ENCODE assay signal across 22 mouse cellular contexts in genomic region chr2:29042124-29042523, GRCm38 (mm10). TPM values are rescaled to one million over a fixed set of nuclear protein-coding genes. Genes with fewer than 3 reads are reported as not detected.
DNase-seq lines count a peak whose midpoint lies in the region; ATAC-seq and TF ChIP-seq lines count a peak whose summit lies in the region.
"Had no signal": no experiment of that assay in that cellular context is flagged by ENCODE, and none has a peak within 500 bp of the region (broad histone marks: within the 10 kb centered on the region; RNA-seq: fewer than 3 reads in every experiment).

No protein-coding gene starts in this region.

- H3K27ac ChIP-seq in hindbrain, embryonic 14.5 days: 0 out of 2 replicates have a peak overlapping the region, but pooled peaks have one; percentile 23
- no peak overlapping the region for H3K27ac ChIP-seq in hindbrain, embryonic 11.5 days (ENCODE audit: low read depth, low read length)
- no peak overlapping the region for H3K27ac ChIP-seq in lung, postnatal 0 days (ENCODE audit: low read length)
- H3K27ac ChIP-seq in hindbrain, postnatal 0 days: no peak overlapping the region
- H3K27ac ChIP-seq: heart, embryonic 15.5 days; kidney, embryonic 15.5 days; limb, embryonic 15.5 days; stomach, embryonic 15.5 days had no signal

- H3K4me3 ChIP-seq in hindbrain, embryonic 14.5 days (replicated peaks; ENCODE audit: low read length): no peak overlapping the region
- no peak overlapping the region for H3K4me3 ChIP-seq in hindbrain, embryonic 11.5 days (ENCODE audit: low read depth, low read length)
- no peak overlapping the region for H3K4me3 ChIP-seq in lung, postnatal 0 days (ENCODE audit: low read depth, low read length)
- H3K4me3 ChIP-seq in lung, adult 2 months (replicated peaks; ENCODE audit: extremely low read depth, low read depth, low read length): no peak overlapping the region
- H3K4me3 ChIP-seq in E14TG2a.4 (replicated peaks; ENCODE audit: low read length): no peak overlapping the region
- H3K4me3 ChIP-seq in hindbrain, postnatal 0 days (ENCODE audit: low read length): no peak overlapping the region
- H3K4me3 ChIP-seq: heart, embryonic 15.5 days; kidney, embryonic 15.5 days; limb, embryonic 15.5 days; stomach, embryonic 15.5 days had no signal

- no peak for TF ChIP-seq EP300 in lung, postnatal 0 days (IDR thresholded peaks at IDR 0.05)

- H3K36me3 ChIP-seq in hindbrain, embryonic 14.5 days (replicated peaks; ENCODE audit: control insufficient read depth, insufficient read depth): no peaks in the 10 kb centered on the region
- H3K36me3 ChIP-seq in hindbrain, embryonic 11.5 days (ENCODE audit: control insufficient read depth, insufficient read depth, low read length): no peaks in the 10 kb centered on the region
- no peaks in the 10 kb centered on the region for H3K36me3 ChIP-seq in lung, postnatal 0 days (ENCODE audit: insufficient read depth, low read length)
- no peaks in the 10 kb centered on the region for H3K36me3 ChIP-seq in E14TG2a.4 (ENCODE audit: insufficient read depth, low read length)
- H3K36me3 ChIP-seq in hindbrain, postnatal 0 days (ENCODE audit: insufficient read depth, low read length): no peaks in the 10 kb centered on the region
- H3K36me3 ChIP-seq: heart, embryonic 15.5 days; kidney, embryonic 15.5 days; limb, embryonic 15.5 days; stomach, embryonic 15.5 days had no signal

- peaks cover 20% of the 10 kb centered on the region for H3K27me3 ChIP-seq in hindbrain, embryonic 14.5 days (ENCODE audit: control insufficient read depth, insufficient read depth, low read length)
- H3K27me3 ChIP-seq in hindbrain, embryonic 11.5 days (ENCODE audit: control insufficient read depth, insufficient read depth, low read length): peaks cover 31% of the 10 kb centered on the region
- H3K27me3 ChIP-seq in lung, postnatal 0 days (replicated peaks; ENCODE audit: insufficient read depth, low read length): 0 out of 2 replicates have a peak, but pooled peaks cover 5% of the 10 kb centered on the region
- H3K27me3 ChIP-seq in E14TG2a.4 (ENCODE audit: insufficient read depth, low read length): no peaks in the 10 kb centered on the region
- H3K27me3 ChIP-seq in hindbrain, postnatal 0 days (ENCODE audit: insufficient read depth, low read length): no peaks in the 10 kb centered on the region; the same call in 1 of the 2 replicates

- no peaks in the 10 kb centered on the region for H3K9me3 ChIP-seq in hindbrain, embryonic 14.5 days (ENCODE audit: control insufficient read depth, low read length)
- H3K9me3 ChIP-seq in hindbrain, embryonic 11.5 days (ENCODE audit: control insufficient read depth, low read length): no peaks in the 10 kb centered on the region
- no peaks in the 10 kb centered on the region for H3K9me3 ChIP-seq in lung, postnatal 0 days (ENCODE audit: low read length)
- H3K9me3 ChIP-seq in E14TG2a.4 (ENCODE audit: low read length): peaks cover 8% of the 10 kb centered on the region
- no peaks in the 10 kb centered on the region for H3K9me3 ChIP-seq in hindbrain, postnatal 0 days (ENCODE audit: low read length)
- H3K9me3 ChIP-seq: heart, embryonic 15.5 days; kidney, embryonic 15.5 days; limb, embryonic 15.5 days; stomach, embryonic 15.5 days had no signal

- H3K4me2 ChIP-seq in hindbrain, embryonic 14.5 days (replicated peaks): no peak overlapping the region
- H3K4me2 ChIP-seq in hindbrain, embryonic 11.5 days (replicated peaks; ENCODE audit: low read depth, low read length): no peak overlapping the region
- H3K4me2 ChIP-seq in lung, postnatal 0 days (replicated peaks; ENCODE audit: low read depth, low read length): no peak overlapping the region
- no peak overlapping the region for H3K4me2 ChIP-seq in hindbrain, postnatal 0 days (ENCODE audit: low read depth, low read length)
- H3K4me2 ChIP-seq: heart, embryonic 15.5 days; kidney, embryonic 15.5 days; limb, embryonic 15.5 days; stomach, embryonic 15.5 days had no signal

- no peak overlapping the region for H3K9ac ChIP-seq in hindbrain, embryonic 14.5 days
- H3K9ac ChIP-seq in hindbrain, embryonic 11.5 days (ENCODE audit: low read depth, low read length): no peak overlapping the region
- no peak overlapping the region for H3K9ac ChIP-seq in lung, postnatal 0 days (replicated peaks; ENCODE audit: low read depth)
- H3K9ac ChIP-seq in hindbrain, postnatal 0 days (replicated peaks; ENCODE audit: low read length): no peak overlapping the region
- H3K9ac ChIP-seq: heart, embryonic 15.5 days; kidney, embryonic 15.5 days; limb, embryonic 15.5 days; stomach, embryonic 15.5 days had no signal

- no peak for TF ChIP-seq POLR2A in lung, adult 2 months (IDR thresholded peaks at IDR 0.05; ENCODE audit: borderline replicate concordance, extremely low read depth, low read depth, low read length)

- TF ChIP-seq CTCF in lung, postnatal 0 days (IDR thresholded peaks at IDR 0.05): peak; percentile 28
- no peak for TF ChIP-seq CTCF in lung, adult 2 months (IDR thresholded peaks at IDR 0.05; ENCODE audit: insufficient read depth, low read length)
- peak; percentile 25 for TF ChIP-seq CTCF in E14TG2a.4 (conservative IDR thresholded peaks at IDR 0.05; ENCODE audit: low read length)
- TF ChIP-seq CTCF in hindbrain, postnatal 0 days (IDR thresholded peaks at IDR 0.05; ENCODE audit: low read depth): peak; percentile 23; the same call in 1 of the 2 replicates

- DNase-seq in hindbrain, embryonic 14.5 days (ENCODE audit: low spot score): no peak
- DNase-seq in hindbrain, embryonic 11.5 days (ENCODE audit: low spot score): no peak
- no peak for DNase-seq in lung, postnatal 0 days (ENCODE audit: low spot score)
- no peak for DNase-seq in lung, adult 2 months
- DNase-seq in hindbrain, postnatal 0 days (ENCODE audit: low spot score): no peak
- DNase-seq in testis, postnatal 10 days (ENCODE audit: low spot score): no peak
- DNase-seq: adrenal gland, postnatal 36 days; cerebellum, adult 18-20 months; cerebellum, postnatal 25 days; embryo, embryonic 11 days; gastrocnemius, postnatal 14 days; heart, postnatal 4 days; layer of hippocampus, postnatal 36 days; lung, postnatal 4 days; right cerebral cortex, postnatal 25 days had no signal

- peaks cover 17% of the 10 kb centered on the region for H3K4me1 ChIP-seq in hindbrain, embryonic 14.5 days (replicated peaks; ENCODE audit: control insufficient read depth, insufficient read depth, low read length)
- peaks cover 3% of the 10 kb centered on the region; the same call in 1 of the 2 replicates for H3K4me1 ChIP-seq in hindbrain, embryonic 11.5 days (replicated peaks; ENCODE audit: control insufficient read depth, insufficient read depth, low read length)
- H3K4me1 ChIP-seq in lung, postnatal 0 days (ENCODE audit: insufficient read depth, low read depth, low read length): no peaks in the 10 kb centered on the region; the same call in 1 of the 2 replicates
- H3K4me1 ChIP-seq in lung, adult 2 months (ENCODE audit: control insufficient read depth, insufficient read depth, low read length): no peaks in the 10 kb centered on the region
- peaks cover 34% of the 10 kb centered on the region for H3K4me1 ChIP-seq in E14TG2a.4 (replicated peaks; ENCODE audit: low read depth, low read length)
- no peaks in the 10 kb centered on the region for H3K4me1 ChIP-seq in hindbrain, postnatal 0 days (ENCODE audit: insufficient read depth, low read length)
- H3K4me1 ChIP-seq: heart, embryonic 15.5 days; kidney, embryonic 15.5 days; limb, embryonic 15.5 days; stomach, embryonic 15.5 days had no signal

- WGBS in hindbrain, embryonic 14.5 days: 90% methylated on average over 5 of the region's 5 CpGs
- 83% methylated on average over 5 of the region's 5 CpGs for WGBS in hindbrain, embryonic 11.5 days
- WGBS in lung, postnatal 0 days: 95% methylated on average over 5 of the region's 5 CpGs
- 96% methylated on average over 5 of the region's 5 CpGs for WGBS in lung, adult 2 months
- WGBS in hindbrain, postnatal 0 days: 91% methylated on average over 5 of the region's 5 CpGs

- ATAC-seq in hindbrain, embryonic 14.5 days (ENCODE audit: low FRiP score): no peak
- ATAC-seq in hindbrain, embryonic 11.5 days (ENCODE audit: low FRiP score): no peak
- no peak for ATAC-seq in lung, postnatal 0 days
- no peak for ATAC-seq in hindbrain, postnatal 0 days
- ATAC-seq: intestine, embryonic 16.5 days had no signal

RNA-seq across cellular contexts. Expression of gene Cfap77, which starts 12.7 kb away (rescaled TPM):
- polyA plus RNA-seq in hindbrain, embryonic 14.5 days (2014; fragmentation: Nextera tagmentation; extraction: Ambion mirVana): 0.56 and 0.78 TPM in 2 replicates
- 0.51 and 0.75 TPM in 2 replicates for polyA plus RNA-seq in hindbrain, embryonic 11.5 days (2014; fragmentation: Nextera tagmentation; extraction: Ambion mirVana)
- polyA plus RNA-seq in lung, postnatal 0 days (2015; fragmentation: Nextera tagmentation; extraction: Ambion mirVana): 1.2 and 1.8 TPM in 2 replicates
- 4.0 and 4.6 TPM in 2 replicates for polyA plus RNA-seq in lung, adult 2 months (2012; rRNA removed)
- 0.58 and 0.83 TPM in 2 replicates for total RNA-seq in hindbrain, postnatal 0 days (2014; rRNA removed)
- 0.96 and 1.1 TPM in 2 replicates for polyA plus RNA-seq in hindbrain, postnatal 0 days (2015; fragmentation: Nextera tagmentation; extraction: Ambion mirVana)
- total RNA-seq: gastrocnemius, postnatal 14 days; heart, adult 8-10 months had no signal

RNA-seq across cellular contexts. Expression of gene Ttf1, which starts 17.9 kb away (rescaled TPM):
- polyA plus RNA-seq in hindbrain, embryonic 14.5 days (2014; fragmentation: Nextera tagmentation; extraction: Ambion mirVana): 5.7 and 6.0 TPM in 2 replicates
- 11.2 and 11.6 TPM in 2 replicates for polyA plus RNA-seq in hindbrain, embryonic 11.5 days (2014; fragmentation: Nextera tagmentation; extraction: Ambion mirVana)
- 6.9 and 8.5 TPM in 2 replicates for polyA plus RNA-seq in lung, postnatal 0 days (2015; fragmentation: Nextera tagmentation; extraction: Ambion mirVana)
- 4.6 and 7.2 TPM in 2 replicates for polyA plus RNA-seq in lung, adult 2 months (2012; rRNA removed)
- 3.9 and 4.6 TPM in 2 replicates for total RNA-seq in hindbrain, postnatal 0 days (2014; rRNA removed)
- 3.3 and 5.2 TPM in 2 replicates for polyA plus RNA-seq in hindbrain, postnatal 0 days (2015; fragmentation: Nextera tagmentation; extraction: Ambion mirVana)
